Mouse (Mus musculus) megakaryocyte, embryonic 14.5 days (primary cell): ENCODE data around the gene Asb7. TPM values are rescaled to one million over a fixed set of nuclear protein-coding genes. Genes with fewer than 3 reads are reported as not detected.
A peak's percentile ranks its signal among the peaks of the same experiment; 100 is the strongest.

ENCODE experiments used
- H3K27me3 ChIP-seq: replicated peaks from 2 replicates; pipeline ENCODE3; 2012; ENCODE audit warnings: inconsistent platforms
- H3K36me3 ChIP-seq: replicated peaks from 2 replicates; pipeline ENCODE3; 2012; ENCODE audit warnings: low read length, inconsistent platforms, mixed read lengths
- H3K4me1 ChIP-seq: 2 replicates; pipeline ENCODE4 v1.6.1; 2012; ENCODE audit warnings: inconsistent platforms
- H3K4me3 ChIP-seq: replicated peaks from 2 replicates; pipeline ENCODE3; 2012; ENCODE audit warnings: moderate library complexity, mild to moderate bottlenecking, inconsistent platforms
- H3K9me3 ChIP-seq: 2 replicates; pipeline ENCODE4 v1.6.1; 2012; ENCODE audit warnings: inconsistent platforms
- FLI1 ChIP-seq: IDR thresholded peaks from 2 replicates; pipeline ENCODE4 v1.6.1; 2012; ENCODE audit warnings: low read length, inconsistent platforms, mixed read lengths
- GATA1 ChIP-seq: IDR thresholded peaks from 3 replicates; pipeline ENCODE4 v1.6.1; 2012; ENCODE audit warnings: mixed read lengths, low read length, inconsistent platforms, borderline replicate concordance
- polyA plus RNA-seq: library from polyadenylated mRNA; stranded (reverse); fragments of >175 nt; gene quantifications from 2 replicates; pipeline ENCODE4 v1.2.3, GENCODE M21; 2012; ENCODE audit warnings: low replicate concordance; ENCODE audit not compliant: insufficient read depth

Asb7 gene
- polyA plus RNA-seq, 1 experiment: 12.0 TPM

DNA sequence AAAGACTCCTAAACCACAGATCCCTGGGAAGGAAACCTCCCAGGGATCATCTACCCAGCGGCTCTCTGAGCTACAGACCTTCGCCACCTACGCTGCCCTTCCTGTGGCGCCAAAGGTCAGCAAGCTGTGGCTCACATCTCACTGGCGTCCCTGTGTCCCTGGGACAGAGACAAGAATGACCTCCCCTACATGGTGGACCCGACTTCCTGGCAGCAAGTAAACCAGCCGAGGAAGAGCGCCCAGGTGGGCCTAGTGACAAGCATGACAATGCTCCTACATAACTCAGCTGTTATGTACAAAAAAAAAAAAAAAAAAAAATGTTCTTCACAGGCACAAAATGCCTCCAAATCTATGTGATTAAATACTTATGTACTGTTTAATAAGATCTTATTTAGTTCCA, 28.4 kb downstream of the Asb7 start:
- H3K4me3 ChIP-seq: no peak overlapping the region
- H3K36me3 ChIP-seq: peaks cover 75% of the 10 kb centered on the region
- TF ChIP-seq FLI1 (no peak), GATA1 (no peak)

DNA sequence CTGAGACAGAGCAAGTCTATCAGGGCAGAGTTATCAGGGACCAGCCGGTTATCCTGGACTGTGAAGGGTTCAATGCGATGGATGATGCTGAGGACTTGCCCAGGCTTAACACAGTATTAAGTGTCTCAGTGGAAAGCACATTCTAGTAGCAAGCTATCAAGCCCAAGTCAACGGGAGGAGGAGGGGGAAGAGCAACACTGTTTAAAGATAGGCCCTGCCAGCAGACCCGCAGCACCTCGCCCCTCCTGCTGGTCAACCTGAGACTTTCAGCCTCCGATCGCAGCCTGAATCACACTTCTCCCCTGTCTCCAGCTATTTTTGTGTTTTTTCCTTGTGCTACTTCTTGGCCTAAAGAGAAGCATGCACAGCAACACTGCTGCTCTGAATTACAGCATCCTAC, 29.1 kb downstream of the Asb7 start:
- Histone ChIP-seq H3K4me1 (peaks cover 34% of the 10 kb centered on the region), H3K27me3 (no peaks in the 10 kb centered on the region), H3K9me3 (no peaks in the 10 kb centered on the region), H3K4me3 (no peak overlapping the region), H3K36me3 (peaks cover 78% of the 10 kb centered on the region)
- TF ChIP-seq FLI1: no peak
- no peak for TF ChIP-seq GATA1

More for the DNA sequence above, 28.4 kb downstream of the Asb7 start:
- H3K4me1 ChIP-seq: peaks cover 30% of the 10 kb centered on the region
- no peaks in the 10 kb centered on the region for H3K9me3 ChIP-seq
- no peaks in the 10 kb centered on the region for H3K27me3 ChIP-seq

DNA sequence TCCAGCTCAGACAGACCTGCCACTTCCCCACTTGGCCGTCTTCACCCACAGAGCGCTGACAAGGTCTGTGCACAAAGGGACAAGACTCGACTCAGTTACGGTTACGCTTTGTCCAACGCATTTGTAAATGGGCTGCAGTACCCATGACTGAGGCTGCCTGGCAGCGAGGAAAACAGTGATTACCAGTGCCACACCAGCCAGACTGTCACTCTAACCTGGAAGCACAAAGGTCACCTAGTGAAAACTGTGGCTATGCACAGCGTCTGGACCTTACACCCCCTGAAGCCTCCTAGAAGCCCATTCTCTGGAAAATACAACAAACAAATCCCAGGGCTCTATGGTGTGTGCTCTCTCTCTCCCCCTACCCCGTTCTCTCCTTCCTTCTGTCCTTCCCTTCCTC, 33.9 kb downstream of the Asb7 start:
- H3K4me1 ChIP-seq: peaks cover 64% of the 10 kb centered on the region
- no peak for TF ChIP-seq FLI1
- TF ChIP-seq GATA1: no peak
- no peaks in the 10 kb centered on the region for H3K27me3 ChIP-seq
- no peak overlapping the region for H3K4me3 ChIP-seq
- H3K9me3 ChIP-seq: no peaks in the 10 kb centered on the region
- peaks cover 94% of the 10 kb centered on the region for H3K36me3 ChIP-seq

DNA sequence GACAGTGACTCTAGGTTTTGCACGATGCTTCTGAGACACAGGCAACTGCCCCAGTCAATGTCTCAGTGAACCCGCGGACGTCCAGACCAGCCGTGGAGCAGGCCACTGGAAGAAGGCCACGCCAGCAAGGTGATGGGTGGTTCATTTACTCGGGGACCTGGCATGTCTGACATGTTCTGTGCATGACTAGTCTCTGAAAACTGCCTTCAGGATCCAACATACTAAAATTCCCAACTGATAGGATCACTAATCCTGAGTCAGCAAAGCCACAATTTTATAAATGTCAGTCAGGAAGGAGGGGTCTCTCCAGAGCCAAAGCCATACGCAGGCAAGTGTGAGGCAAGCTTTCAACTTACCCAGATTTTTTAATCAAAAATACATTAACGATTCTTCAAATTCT, 35.8 kb downstream of the Asb7 start:
- TF ChIP-seq FLI1 (no peak), GATA1 (no peak)
- H3K36me3 ChIP-seq: peaks cover 91% of the 10 kb centered on the region
- H3K4me1 ChIP-seq: peaks cover 65% of the 10 kb centered on the region

DNA sequence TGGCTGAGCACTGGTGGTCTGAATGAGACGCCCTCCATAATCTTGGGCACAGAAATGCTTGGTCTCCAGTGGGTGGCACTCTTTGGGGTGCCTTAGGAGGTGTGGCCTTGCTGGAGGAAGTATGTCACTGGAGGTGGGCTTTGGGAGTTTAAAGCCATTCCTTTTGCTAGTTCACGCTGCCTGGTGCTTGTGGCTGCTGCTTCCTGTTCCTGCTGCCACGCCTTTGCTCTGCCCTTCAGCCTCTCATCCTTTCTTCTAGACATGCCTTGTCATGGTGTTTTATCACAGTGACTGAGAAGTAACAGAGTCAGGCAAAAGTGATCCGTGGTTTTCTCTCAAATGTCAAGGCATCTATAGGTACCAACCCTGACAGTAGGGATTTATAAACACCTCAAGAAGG, 37.2 kb downstream of the Asb7 start:
- H3K36me3 ChIP-seq: peaks cover 91% of the 10 kb centered on the region
- H3K27me3 ChIP-seq: no peaks in the 10 kb centered on the region
- peak overlapping the region; percentile 70 for H3K4me3 ChIP-seq
- no peaks in the 10 kb centered on the region for H3K9me3 ChIP-seq
- peaks cover 58% of the 10 kb centered on the region for H3K4me1 ChIP-seq
- no peak for TF ChIP-seq GATA1
- no peak for TF ChIP-seq FLI1

More for the DNA sequence above, 35.8 kb downstream of the Asb7 start:
- Histone ChIP-seq H3K4me3 (no peak overlapping the region), H3K9me3 (no peaks in the 10 kb centered on the region), H3K27me3 (no peaks in the 10 kb centered on the region)

DNA sequence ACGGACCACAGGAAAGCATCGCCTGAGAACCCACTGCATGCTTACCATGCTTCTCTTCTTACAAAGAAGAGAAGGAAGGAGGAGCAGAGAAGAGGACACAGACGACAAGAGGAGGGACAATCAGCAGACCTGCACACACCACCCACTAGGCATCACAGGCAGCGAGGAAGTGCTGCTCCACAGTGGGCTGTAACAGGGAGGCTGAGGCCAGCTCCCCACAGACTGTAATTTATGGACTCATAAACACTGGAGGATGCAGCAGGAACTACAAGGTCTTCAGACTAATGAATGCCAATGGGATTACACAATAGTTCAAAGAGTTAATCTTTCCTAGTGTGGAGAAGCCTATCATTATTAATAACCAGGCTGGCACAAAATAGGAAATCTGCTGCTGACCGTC, 38.5 kb downstream of the Asb7 start:
- no peaks in the 10 kb centered on the region for H3K9me3 ChIP-seq
- no peak for TF ChIP-seq FLI1
- no peak for TF ChIP-seq GATA1
- peaks cover 58% of the 10 kb centered on the region for H3K4me1 ChIP-seq
- no peak overlapping the region for H3K4me3 ChIP-seq
- H3K27me3 ChIP-seq: no peaks in the 10 kb centered on the region
- H3K36me3 ChIP-seq: peaks cover 91% of the 10 kb centered on the region

DNA sequence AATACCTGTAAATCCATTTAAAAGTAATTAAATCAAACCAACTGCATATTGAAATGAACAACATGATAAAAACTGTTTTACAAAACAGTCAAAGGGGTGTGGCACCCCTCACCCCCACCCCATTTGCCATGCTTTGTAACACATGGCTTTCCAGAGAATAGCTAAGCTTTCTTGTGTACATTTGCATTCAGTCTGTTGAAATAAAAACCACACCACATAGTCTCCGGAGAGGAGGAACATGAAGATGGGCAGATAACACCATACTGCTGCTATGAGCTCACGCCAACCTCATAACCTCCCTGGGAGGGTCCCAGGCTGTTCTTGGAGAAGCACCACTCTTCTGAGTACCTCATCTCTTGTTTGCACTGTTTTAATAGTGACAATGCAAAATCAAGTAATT, 40.2 kb downstream of the Asb7 start:
- Histone ChIP-seq H3K4me3 (no peak overlapping the region), H3K9me3 (no peaks in the 10 kb centered on the region), H3K36me3 (peaks cover 83% of the 10 kb centered on the region), H3K27me3 (no peaks in the 10 kb centered on the region), H3K4me1 (peaks cover 51% of the 10 kb centered on the region)
- TF ChIP-seq GATA1 (no peak), FLI1 (no peak)

DNA sequence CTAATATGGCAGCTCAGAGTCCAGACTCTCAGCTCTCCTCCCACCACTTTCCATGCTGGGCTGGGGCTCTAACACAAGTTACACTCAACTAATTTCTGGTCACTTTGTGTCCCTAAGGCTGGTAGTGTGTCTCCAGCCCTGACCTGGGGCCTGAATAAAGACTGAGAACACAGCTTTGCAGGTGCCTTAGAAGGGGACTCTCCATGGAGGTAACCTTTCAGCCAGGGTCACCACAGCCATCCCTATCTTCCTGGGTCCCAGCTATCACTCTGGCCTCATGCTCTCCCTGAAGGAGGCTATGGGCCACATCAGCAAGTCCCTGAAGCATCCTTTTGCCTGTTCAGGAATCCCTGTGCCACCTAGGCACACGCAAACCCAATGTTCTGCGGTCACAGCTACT, 43.7 kb downstream of the Asb7 start:
- no peak for TF ChIP-seq GATA1
- TF ChIP-seq FLI1: no peak
- Histone ChIP-seq H3K4me1 (peaks cover 17% of the 10 kb centered on the region), H3K4me3 (no peak overlapping the region), H3K27me3 (no peaks in the 10 kb centered on the region), H3K36me3 (peaks cover 66% of the 10 kb centered on the region), H3K9me3 (no peaks in the 10 kb centered on the region)

DNA sequence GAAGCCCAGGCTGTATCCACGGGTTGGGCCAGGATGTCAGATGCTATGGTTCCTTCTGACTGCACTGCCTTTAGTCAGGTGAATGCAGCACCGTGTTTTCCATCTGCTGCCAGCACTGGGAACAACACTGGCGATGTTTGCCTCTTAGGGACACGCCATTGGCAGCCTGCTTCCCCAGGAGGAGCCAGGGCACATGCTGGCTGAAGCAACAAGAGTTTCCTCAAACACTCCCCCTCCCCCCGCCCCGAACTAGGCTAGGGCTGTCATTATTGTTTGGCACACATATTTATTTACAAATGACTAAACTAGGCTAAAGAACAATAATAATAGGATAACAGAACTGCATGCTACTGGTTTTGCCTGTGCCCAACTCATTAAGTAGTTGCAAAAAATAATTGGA, 56.0 kb downstream of the Asb7 start:
- H3K27me3 ChIP-seq: peaks cover 1% of the 10 kb centered on the region
- peaks cover 21% of the 10 kb centered on the region for H3K9me3 ChIP-seq
- H3K4me1 ChIP-seq: peaks cover 4% of the 10 kb centered on the region
- no peaks in the 10 kb centered on the region for H3K36me3 ChIP-seq
- TF ChIP-seq GATA1 (no peak), FLI1 (no peak)
- H3K4me3 ChIP-seq: no peak overlapping the region

DNA sequence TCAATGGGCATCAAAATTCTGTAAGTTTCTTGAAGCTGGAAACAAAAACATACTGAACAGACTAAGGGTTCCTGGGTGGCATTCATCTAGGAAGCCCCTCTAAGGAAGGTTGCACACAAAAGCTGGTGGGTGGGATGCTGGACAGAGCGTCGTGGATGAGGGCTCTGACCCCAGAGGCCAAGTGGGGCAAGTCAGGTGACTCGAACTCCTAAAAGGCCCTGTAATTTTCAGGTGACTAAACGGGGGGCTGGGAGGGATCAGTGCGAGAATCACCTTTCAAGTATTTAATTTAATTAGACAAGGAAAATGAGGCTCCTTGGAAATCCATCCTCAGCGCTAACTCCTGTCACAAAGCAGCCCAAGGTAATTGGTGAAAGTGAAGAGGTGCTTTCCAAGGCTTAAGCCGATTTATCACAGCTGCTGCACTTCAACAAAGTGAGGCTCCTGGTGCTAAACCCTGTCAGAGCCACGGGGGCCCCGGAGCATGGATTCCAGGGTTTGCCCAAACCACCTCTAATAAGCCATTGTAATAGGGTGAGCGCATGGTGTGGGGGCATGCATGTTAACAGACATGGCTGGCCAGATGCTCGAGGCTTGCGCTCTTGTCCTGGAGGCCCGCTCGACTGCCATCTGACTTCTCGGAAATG, 59.1 kb downstream of the Asb7 start:
- Histone ChIP-seq H3K4me1 (peaks cover 4% of the 10 kb centered on the region), H3K27me3 (peaks cover 3% of the 10 kb centered on the region), H3K4me3 (no peak overlapping the region), H3K36me3 (no peaks in the 10 kb centered on the region), H3K9me3 (peaks cover 38% of the 10 kb centered on the region)
- TF ChIP-seq FLI1 (no peak), GATA1 (no peak)
